22 mouse cellular contexts compared by ENCODE assay signal in the genomic region with DNA sequence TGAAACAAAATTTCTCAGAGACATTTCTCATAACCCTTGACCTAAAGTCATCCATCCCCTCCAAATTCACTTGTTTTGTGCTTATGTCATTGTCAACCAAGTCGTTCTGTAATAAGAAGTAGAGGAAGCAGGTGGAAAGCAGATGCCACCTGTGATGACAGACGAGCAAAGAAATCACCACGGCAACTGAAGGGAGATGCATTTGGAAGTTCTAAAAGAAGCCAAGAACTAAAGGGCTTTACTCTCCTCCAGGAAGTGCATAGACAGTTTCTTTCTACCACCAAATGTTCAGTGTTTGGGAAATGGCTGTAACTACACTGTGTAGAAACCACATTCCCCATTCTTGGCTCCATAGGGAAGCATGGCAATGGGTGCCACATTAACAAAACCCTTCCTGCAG.
DNase-seq lines count a peak whose midpoint lies in the region; ATAC-seq and TF ChIP-seq lines count a peak whose summit lies in the region.
"Had no signal": no experiment of that assay in that cellular context is flagged by ENCODE, and none has a peak within 500 bp of the region (broad histone marks: within the 10 kb centered on the region; RNA-seq: fewer than 3 reads in every experiment).

No protein-coding gene starts in this region.

- H3K27me3 ChIP-seq in forebrain, postnatal 0 days (ENCODE audit: insufficient read depth, low read length): no peaks in the 10 kb centered on the region
- H3K27me3 ChIP-seq in forebrain, embryonic 13.5 days: no peaks in the 10 kb centered on the region
- H3K27me3 ChIP-seq: embryonic facial prominence, embryonic 15.5 days; heart, embryonic 12.5 days; hindbrain, embryonic 15.5 days had no signal

- no peak overlapping the region for H3K4me2 ChIP-seq in forebrain, postnatal 0 days (ENCODE audit: low read depth)
- H3K4me2 ChIP-seq in forebrain, embryonic 13.5 days: no peak overlapping the region
- H3K4me2 ChIP-seq: embryonic facial prominence, embryonic 15.5 days; heart, embryonic 12.5 days; hindbrain, embryonic 15.5 days had no signal

- peak; percentile 36 for ATAC-seq in forebrain, postnatal 0 days
- no peak for ATAC-seq in forebrain, embryonic 13.5 days
- ATAC-seq: CD4-positive, CD25-positive, alpha-beta regulatory T cell, adult 4 months; forebrain, embryonic 16.5 days had no signal

- no peaks in the 10 kb centered on the region for H3K36me3 ChIP-seq in forebrain, postnatal 0 days (ENCODE audit: insufficient read depth)
- no peaks in the 10 kb centered on the region for H3K36me3 ChIP-seq in forebrain, embryonic 13.5 days (ENCODE audit: poor library complexity, severe bottlenecking)
- H3K36me3 ChIP-seq: embryonic facial prominence, embryonic 15.5 days; G1E; heart, embryonic 12.5 days; hindbrain, embryonic 10.5 days; hindbrain, embryonic 15.5 days had no signal

- no peak overlapping the region for H3K4me3 ChIP-seq in forebrain, postnatal 0 days (ENCODE audit: low read depth, low read length)
- H3K4me3 ChIP-seq in forebrain, embryonic 13.5 days: no peak overlapping the region
- H3K4me3 ChIP-seq: embryonic facial prominence, embryonic 15.5 days; heart, embryonic 12.5 days; hindbrain, embryonic 10.5 days; hindbrain, embryonic 15.5 days had no signal

- intact Hi-C loops in left cerebral cortex, postnatal 25 days (cut with DNase I): no loop called here

- no peak for TF ChIP-seq CTCF in forebrain, postnatal 0 days (IDR thresholded peaks at IDR 0.05; ENCODE audit: low read depth)

- H3K27ac ChIP-seq in forebrain, postnatal 0 days (ENCODE audit: low read depth, low read length): no peak overlapping the region
- no peak overlapping the region for H3K27ac ChIP-seq in forebrain, embryonic 13.5 days
- H3K27ac ChIP-seq: embryonic facial prominence, embryonic 15.5 days; hindbrain, embryonic 10.5 days; hindbrain, embryonic 15.5 days had no signal

- no peaks in the 10 kb centered on the region for H3K9me3 ChIP-seq in forebrain, postnatal 0 days (ENCODE audit: low read length)
- no peaks in the 10 kb centered on the region for H3K9me3 ChIP-seq in forebrain, embryonic 13.5 days (replicated peaks)
- H3K9me3 ChIP-seq: embryonic facial prominence, embryonic 15.5 days; G1E; heart, embryonic 12.5 days; hindbrain, embryonic 10.5 days; hindbrain, embryonic 15.5 days had no signal

- H3K4me1 ChIP-seq in forebrain, postnatal 0 days (ENCODE audit: insufficient read depth): no peaks in the 10 kb centered on the region
- H3K4me1 ChIP-seq in forebrain, embryonic 13.5 days: no peaks in the 10 kb centered on the region
- H3K4me1 ChIP-seq: embryonic facial prominence, embryonic 15.5 days; heart, embryonic 12.5 days; hindbrain, embryonic 10.5 days; hindbrain, embryonic 15.5 days had no signal

- 57% methylated on average over 3 of the region's 3 CpGs for WGBS in forebrain, postnatal 0 days
- 80% methylated on average over 3 of the region's 3 CpGs for WGBS in forebrain, embryonic 13.5 days

- peak; percentile 49 for DNase-seq in forebrain, postnatal 0 days
- DNase-seq in layer of hippocampus, adult 8-10 months (ENCODE audit: low spot score in 2 of 2): peak; percentile 6 to 18
- no peak for DNase-seq in layer of hippocampus, postnatal 25 days (ENCODE audit: extremely low spot score in 1 of 2, low spot score in 1 of 2)
- peak; percentile 24 to 50 for DNase-seq in left cerebral cortex, postnatal 25 days (ENCODE audit: low spot score in 2 of 2)
- DNase-seq in left cerebral cortex, adult 11 months (ENCODE audit: low spot score): no peak
- peak; percentile 38 for DNase-seq in telencephalon, adult 2 months (ENCODE audit: low read depth, low spot score)
- DNase-seq: adrenal gland, adult 8-10 months; adrenal gland, postnatal 36 days; B cell, adult 2 months; cerebellum, adult 11 months; cerebellum, adult 8-10 months; cerebellum, postnatal 14 days; embryo, embryonic 11 days; gastrocnemius, postnatal 25 days had no signal

- no peak overlapping the region for H3K9ac ChIP-seq in forebrain, postnatal 0 days
- H3K9ac ChIP-seq in forebrain, embryonic 13.5 days: no peak overlapping the region
- H3K9ac ChIP-seq: embryonic facial prominence, embryonic 15.5 days; heart, embryonic 12.5 days; hindbrain, embryonic 15.5 days had no signal

Comparison
In these comparisons a context has a peak if more than half of its experiments do, and no peak if none do; other contexts are left out.
1. DNase-seq: peak in forebrain, postnatal 0 days (single experiment), layer of hippocampus, adult 8-10 months (2 of 2), left cerebral cortex, postnatal 25 days (2 of 2) and telencephalon, adult 2 months (single experiment); none in layer of hippocampus, postnatal 25 days (0 of 2) and left cerebral cortex, adult 11 months (single experiment).